Mouse (Mus musculus): ENCODE data around the gene Kctd2. TPM values are rescaled to one million over a fixed set of nuclear protein-coding genes. Genes with fewer than 3 reads are reported as not detected.

Gene Kctd2
- polyA plus RNA-seq, 1 experiment from 2014 or later, result 5.7 TPM

GRCm38 (mm10) chr11:115393721-115394325 is 26.1 kb upstream of the Kctd2 start:
- H3K4me1 ChIP-seq (ENCODE audit: control insufficient read depth, insufficient read depth, low read depth, low read length), result no peaks in the 10 kb centered on the region
- H3K4me2 ChIP-seq (ENCODE audit: low read length), result no peak overlapping the region
- no peaks in the 10 kb centered on the region for H3K9me3 ChIP-seq (ENCODE audit: control insufficient read depth, low read length)
- H3K9ac ChIP-seq (ENCODE audit: low read depth, low read length), result no peak overlapping the region; the same call in 1 of the 2 replicates
- peaks cover 30% of the 10 kb centered on the region for H3K36me3 ChIP-seq (ENCODE audit: control insufficient read depth, insufficient read depth, low read length)
- H3K27ac ChIP-seq (ENCODE audit: low read depth, low read length), result no peak overlapping the region
- no peaks in the 10 kb centered on the region for H3K27me3 ChIP-seq (replicated peaks; ENCODE audit: control insufficient read depth, insufficient read depth, low read length)
- 67% methylated on average over 33 of the region's 34 CpGs for WGBS
- H3K4me3 ChIP-seq (ENCODE audit: low read length), result no peak overlapping the region
- ATAC-seq, result peak; percentile 37; the same call in 1 of the 2 replicates

- Histone ChIP-seq H3K9ac (ENCODE audit: low read depth, low read length) (no peak overlapping the region), H3K27me3 (replicated peaks; ENCODE audit: control insufficient read depth, insufficient read depth, low read length) (no peaks in the 10 kb centered on the region), H3K9me3 (ENCODE audit: control insufficient read depth, low read length) (no peaks in the 10 kb centered on the region), H3K27ac (ENCODE audit: low read depth, low read length) (no peak overlapping the region), H3K4me3 (ENCODE audit: low read length) (no peak overlapping the region), H3K4me2 (ENCODE audit: low read length) (no peak overlapping the region), H3K36me3 (ENCODE audit: control insufficient read depth, insufficient read depth, low read length) (peaks cover 13% of the 10 kb centered on the region), H3K4me1 (ENCODE audit: control insufficient read depth, insufficient read depth, low read depth, low read length) (peaks cover 8% of the 10 kb centered on the region)
- ATAC-seq, result no peak
- WGBS, result 80% methylated on average over 7 of the region's 7 CpGs
These were observed 21.8 kb upstream of the Kctd2 start for GRCm38 (mm10) chr11:115398085-115398484.

- 72% methylated on average over 3 of the region's 3 CpGs for WGBS
- peak overlapping the region; percentile 53 for H3K27ac ChIP-seq (ENCODE audit: low read depth, low read length)
These were observed 19.8 kb upstream of the Kctd2 start for GRCm38 (mm10) chr11:115400126-115400525.

GRCm38 (mm10) chr11:115400630-115401391 is 19.1 kb upstream of the Kctd2 start:
- 33% methylated on average over 11 of the region's 11 CpGs for WGBS
- H3K27me3 ChIP-seq (replicated peaks; ENCODE audit: control insufficient read depth, insufficient read depth, low read length), result no peaks in the 10 kb centered on the region
- ATAC-seq, result no peak
- peak overlapping the region; percentile 53 for H3K27ac ChIP-seq (ENCODE audit: low read depth, low read length)
- peak overlapping the region; percentile 35; the same call in 1 of the 2 replicates for H3K9ac ChIP-seq (ENCODE audit: low read depth, low read length)
- no peak overlapping the region for H3K4me3 ChIP-seq (ENCODE audit: low read length)
- peaks cover under 1% of the 10 kb centered on the region; the same call in 1 of the 2 replicates for H3K36me3 ChIP-seq (ENCODE audit: control insufficient read depth, insufficient read depth, low read length)
- H3K4me2 ChIP-seq (ENCODE audit: low read length), result peak overlapping the region; percentile 19; the same call in 1 of the 2 replicates
- peaks cover 20% of the 10 kb centered on the region for H3K4me1 ChIP-seq (ENCODE audit: control insufficient read depth, insufficient read depth, low read depth, low read length)
- no peaks in the 10 kb centered on the region for H3K9me3 ChIP-seq (ENCODE audit: control insufficient read depth, low read length)

More at GRCm38 (mm10) chr11:115400126-115400525, 19.8 kb upstream of the Kctd2 start:
- no peak overlapping the region for H3K4me2 ChIP-seq (ENCODE audit: low read length)
- H3K9me3 ChIP-seq (ENCODE audit: control insufficient read depth, low read length), result no peaks in the 10 kb centered on the region
- H3K9ac ChIP-seq (ENCODE audit: low read depth, low read length), result no peak overlapping the region
- H3K27me3 ChIP-seq (replicated peaks; ENCODE audit: control insufficient read depth, insufficient read depth, low read length), result no peaks in the 10 kb centered on the region
- no peak for ATAC-seq
- peaks cover 6% of the 10 kb centered on the region for H3K36me3 ChIP-seq (ENCODE audit: control insufficient read depth, insufficient read depth, low read length)
- H3K4me1 ChIP-seq (ENCODE audit: control insufficient read depth, insufficient read depth, low read depth, low read length), result peaks cover 19% of the 10 kb centered on the region
- no peak overlapping the region for H3K4me3 ChIP-seq (ENCODE audit: low read length)

- 3% methylated on average over 50 of the region's 50 CpGs for WGBS
- Histone ChIP-seq H3K9me3 (ENCODE audit: control insufficient read depth, low read length) (no peaks in the 10 kb centered on the region), H3K27ac (ENCODE audit: low read depth, low read length) (peak within 1 kb of the TSS; percentile 93), H3K4me2 (ENCODE audit: low read length) (peak within 1 kb of the TSS; percentile 89), H3K36me3 (ENCODE audit: control insufficient read depth, insufficient read depth, low read length) (0 out of 2 replicates have a peak, but pooled peaks cover 3% of the 10 kb centered on the region), H3K4me1 (ENCODE audit: control insufficient read depth, insufficient read depth, low read depth, low read length) (peaks cover 20% of the 10 kb centered on the region), H3K4me3 (ENCODE audit: low read length) (peak within 1 kb of the TSS; percentile 80), H3K9ac (ENCODE audit: low read depth, low read length) (peak within 1 kb of the TSS; percentile 94), H3K27me3 (replicated peaks; ENCODE audit: control insufficient read depth, insufficient read depth, low read length) (no peaks in the 10 kb centered on the region)
- ATAC-seq, result peak; percentile 92
These were observed 16.4 kb upstream of the Kctd2 start, which contains the start of gene Mrpl58 for GRCm38 (mm10) chr11:115403338-115404124. Mrpl58 (plus strand) TSS chr11:115403752.

GRCm38 (mm10) chr11:115405723-115406122 is 14.2 kb upstream of the Kctd2 start:
- Histone ChIP-seq H3K9ac (ENCODE audit: low read depth, low read length) (no peak overlapping the region), H3K27me3 (replicated peaks; ENCODE audit: control insufficient read depth, insufficient read depth, low read length) (no peaks in the 10 kb centered on the region), H3K27ac (ENCODE audit: low read depth, low read length) (no peak overlapping the region), H3K9me3 (ENCODE audit: control insufficient read depth, low read length) (no peaks in the 10 kb centered on the region), H3K4me2 (ENCODE audit: low read length) (no peak overlapping the region), H3K4me3 (ENCODE audit: low read length) (no peak overlapping the region), H3K4me1 (ENCODE audit: control insufficient read depth, insufficient read depth, low read depth, low read length) (peaks cover 19% of the 10 kb centered on the region), H3K36me3 (ENCODE audit: control insufficient read depth, insufficient read depth, low read length) (peaks cover 7% of the 10 kb centered on the region; the same call in 1 of the 2 replicates)
- 96% methylated on average over 6 of the region's 6 CpGs for WGBS
- ATAC-seq, result no peak

GRCm38 (mm10) chr11:115406858-115407401 is 13.0 kb upstream of the Kctd2 start:
- Histone ChIP-seq H3K27ac (ENCODE audit: low read depth, low read length) (no peak overlapping the region), H3K4me3 (ENCODE audit: low read length) (no peak overlapping the region), H3K4me2 (ENCODE audit: low read length) (no peak overlapping the region), H3K9ac (ENCODE audit: low read depth, low read length) (no peak overlapping the region), H3K36me3 (ENCODE audit: control insufficient read depth, insufficient read depth, low read length) (peaks cover 8% of the 10 kb centered on the region; the same call in 1 of the 2 replicates), H3K27me3 (replicated peaks; ENCODE audit: control insufficient read depth, insufficient read depth, low read length) (no peaks in the 10 kb centered on the region), H3K4me1 (ENCODE audit: control insufficient read depth, insufficient read depth, low read depth, low read length) (peaks cover 18% of the 10 kb centered on the region), H3K9me3 (ENCODE audit: control insufficient read depth, low read length) (no peaks in the 10 kb centered on the region)
- no peak for ATAC-seq
- 95% methylated on average over 17 of the region's 17 CpGs for WGBS

- H3K27me3 ChIP-seq (replicated peaks; ENCODE audit: control insufficient read depth, insufficient read depth, low read length), result no peaks in the 10 kb centered on the region
- WGBS, result 75% methylated on average over 6 of the region's 6 CpGs
- peak overlapping the region; percentile 35; the same call in 1 of the 2 replicates for H3K27ac ChIP-seq (ENCODE audit: low read depth, low read length)
- H3K9ac ChIP-seq (ENCODE audit: low read depth, low read length), result no peak overlapping the region
- H3K4me1 ChIP-seq (ENCODE audit: control insufficient read depth, insufficient read depth, low read depth, low read length), result peaks cover 19% of the 10 kb centered on the region
- no peak for ATAC-seq
- no peak overlapping the region for H3K4me2 ChIP-seq (ENCODE audit: low read length)
- H3K36me3 ChIP-seq (ENCODE audit: control insufficient read depth, insufficient read depth, low read length), result peaks cover 8% of the 10 kb centered on the region; the same call in 1 of the 2 replicates
- H3K9me3 ChIP-seq (ENCODE audit: control insufficient read depth, low read length), result no peaks in the 10 kb centered on the region
- H3K4me3 ChIP-seq (ENCODE audit: low read length), result no peak overlapping the region
These were observed 11.5 kb upstream of the Kctd2 start for GRCm38 (mm10) chr11:115408266-115408920.
